Mouse (Mus musculus) lung, postnatal 14 days (tissue): ENCODE measurements around the gene Elof1.

ENCODE experiments used
- DNase-seq: peaks from one replicate; pipeline ENCODE4 v3.0.0; 2021

Gene Elof1

GRCm38 (mm10) chr9:22135644-22136390 lies 18.8 kb upstream of the Elof1 start, which contains the start of gene Acp5:
Acp5 (minus strand) TSS chr9:22135711.
- no peak for DNase-seq

GRCm38 (mm10) chr9:22134988-22135643 lies 18.1 kb upstream of the Elof1 start:
- DNase-seq = no peak

GRCm38 (mm10) chr9:22134246-22134890 lies 17.4 kb upstream of the Elof1 start:
- no peak for DNase-seq

- no peak for DNase-seq
Observed at GRCm38 (mm10) chr9:22132220-22132619, 15.2 kb upstream of the Elof1 start.

- DNase-seq = peak; percentile 49
Observed at GRCm38 (mm10) chr9:22131226-22131981, 14.4 kb upstream of the Elof1 start.

- no peak for DNase-seq
Observed at GRCm38 (mm10) chr9:22125246-22126027, 8.5 kb upstream of the Elof1 start.

- no peak for DNase-seq
Observed at GRCm38 (mm10) chr9:22124169-22124568, 7.2 kb upstream of the Elof1 start.

- no peak for DNase-seq
Observed at GRCm38 (mm10) chr9:22123069-22123609, 6.2 kb upstream of the Elof1 start.

GRCm38 (mm10) chr9:22122005-22122404 lies 5.0 kb upstream of the Elof1 start:
- DNase-seq = no peak

GRCm38 (mm10) chr9:22121545-22121944 lies 4.6 kb upstream of the Elof1 start:
- DNase-seq = no peak

GRCm38 (mm10) chr9:22119543-22119942 lies 2.6 kb upstream of the Elof1 start:
- no peak for DNase-seq

GRCm38 (mm10) chr9:22117754-22118456 lies 933 bp upstream of the Elof1 start:
- peak; percentile 73 for DNase-seq

GRCm38 (mm10) chr9:22116086-22116485 lies 886 bp downstream of the Elof1 start:
- no peak for DNase-seq

GRCm38 (mm10) chr9:22115635-22116034 lies 1.3 kb downstream of the Elof1 start:
- no peak for DNase-seq

- DNase-seq = no peak
Observed at GRCm38 (mm10) chr9:22108194-22108593, 8.8 kb downstream of the Elof1 start.

- DNase-seq = no peak
Observed at GRCm38 (mm10) chr9:22099922-22100321, 17.1 kb downstream of the Elof1 start.

- DNase-seq = no peak
Observed at GRCm38 (mm10) chr9:22098993-22099696, 17.8 kb downstream of the Elof1 start, which contains the start of gene Cnn1. Cnn1 (plus strand) TSS chr9:22099216.

- peak; percentile 91 for DNase-seq
Observed at GRCm38 (mm10) chr9:22095854-22096307, 21.1 kb downstream of the Elof1 start.

- DNase-seq = no peak
Observed at GRCm38 (mm10) chr9:22092746-22093145, 24.2 kb downstream of the Elof1 start.

- no peak for DNase-seq
Observed at GRCm38 (mm10) chr9:22089986-22090385, 27.0 kb downstream of the Elof1 start.
